Mouse (Mus musculus) ES-CJ7 (cell line): ENCODE data around the gene Mfn1.

Experiments
- DNase-seq: peaks from one replicate; pipeline ENCODE4 v3.0.0; 2011; ENCODE audit warnings: low read depth, low spot score

Mfn1 gene

GRCm38 (mm10) chr3:32611606-32612170 is 82.4 kb downstream of the Mfn1 start:
- DNase-seq, result no peak

- DNase-seq, result no peak
These were observed 85.5 kb downstream of the Mfn1 start for GRCm38 (mm10) chr3:32614786-32615185.

- DNase-seq, result no peak
These were observed 86.1 kb downstream of the Mfn1 start for GRCm38 (mm10) chr3:32615376-32615775.

GRCm38 (mm10) chr3:32616006-32616330 is 86.7 kb downstream of the Mfn1 start:
- no peak for DNase-seq

- peak; percentile 53 for DNase-seq
These were observed 87.2 kb downstream of the Mfn1 start, which contains the start of gene Gnb4 for GRCm38 (mm10) chr3:32616331-32617052. Gene Gnb4 (minus strand): TSS chr3:32616585.

DNA sequence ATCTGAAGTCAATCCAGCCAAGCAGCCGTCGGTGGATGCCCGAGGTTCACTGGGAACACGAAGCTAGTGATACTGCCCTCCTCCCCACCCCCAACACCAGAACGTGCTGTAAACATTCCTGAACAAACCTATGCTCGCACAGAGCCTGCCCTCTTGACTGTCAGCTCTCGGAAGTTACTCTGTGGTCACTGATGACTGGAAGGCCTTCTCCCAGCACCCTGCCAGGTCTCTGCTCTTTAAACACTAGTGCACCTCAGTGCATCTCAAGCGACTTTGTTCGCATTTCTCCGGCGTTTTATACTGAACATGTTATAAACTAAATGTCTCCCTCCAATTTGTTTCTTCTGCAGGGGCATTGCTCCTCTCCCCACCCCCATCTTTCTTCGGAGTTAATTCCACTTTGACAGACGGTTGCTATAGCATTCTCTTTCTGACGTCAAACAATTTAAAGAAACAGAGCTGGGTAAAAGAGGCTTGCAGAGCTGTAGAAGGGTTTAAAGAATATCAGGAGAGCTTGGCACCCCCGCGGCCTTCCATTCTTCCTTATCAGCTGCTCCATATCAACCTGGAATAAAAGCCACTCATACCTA is 87.9 kb downstream of the Mfn1 start:
- DNase-seq, result no peak

DNA sequence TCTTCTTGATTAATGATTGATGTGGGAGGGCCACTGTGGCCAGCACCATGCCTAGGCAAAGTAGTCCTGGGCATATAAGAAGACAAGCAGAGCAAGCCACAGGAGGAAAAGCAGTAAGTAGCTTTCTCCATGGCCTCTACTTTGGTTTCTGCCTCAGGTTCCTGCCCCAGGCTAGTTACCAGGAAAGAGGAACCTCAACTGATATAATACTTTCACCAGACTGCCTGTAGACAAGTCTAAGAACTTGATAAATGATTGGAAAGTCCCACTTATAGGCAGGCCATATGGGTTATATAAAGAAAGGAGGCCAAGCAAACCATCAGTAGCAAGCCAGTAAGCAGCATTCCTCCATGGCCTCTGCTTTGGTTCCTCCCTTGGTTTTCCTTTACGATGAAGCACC is 92.4 kb downstream of the Mfn1 start:
- DNase-seq, result no peak

DNA sequence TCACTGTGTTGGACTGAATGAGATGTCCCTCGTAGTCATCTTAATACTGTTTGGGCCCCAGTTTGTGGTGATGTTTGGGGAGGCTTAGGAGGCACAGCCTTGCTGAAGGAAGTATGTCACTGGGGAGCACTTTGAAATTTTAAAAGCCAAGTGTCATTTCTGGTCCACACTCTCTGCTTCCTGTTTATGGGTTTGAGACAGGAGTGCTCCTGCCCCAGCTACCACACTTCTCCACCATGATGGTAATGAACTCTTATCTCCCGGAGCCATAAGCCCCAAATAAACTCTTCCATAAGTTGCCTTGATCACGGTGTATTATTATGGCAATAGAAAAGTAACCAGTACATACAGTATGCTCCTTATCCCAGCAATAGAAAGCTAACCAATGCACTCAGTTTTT is 92.8 kb downstream of the Mfn1 start:
- DNase-seq, result no peak

- no peak for DNase-seq
These were observed 98.9 kb downstream of the Mfn1 start for GRCm38 (mm10) chr3:32628141-32628540.
